Mouse (Mus musculus): ENCODE data around the gene Srebf1. TPM values are rescaled to one million over a fixed set of nuclear protein-coding genes. Genes with fewer than 3 reads are reported as not detected.

Srebf1 gene
- total and polyA plus RNA-seq, 2 experiments: 151 to 580 TPM

GRCm38 (mm10) chr11:60197998-60198619, 24.3 kb downstream of the Srebf1 start:
- Histone ChIP-seq H3K27ac (replicated peaks; ENCODE audit: insufficient read depth, low read depth, low read length) (no peak overlapping the region), H3K4me1 (ENCODE audit: control insufficient read depth, insufficient read depth, low read length) (no peaks in the 10 kb centered on the region), H3K36me3 (ENCODE audit: control insufficient read depth, insufficient read depth, low read length) (peaks cover 31% of the 10 kb centered on the region), H3K4me3 (ENCODE audit: insufficient read depth, low read depth, low read length) (no peak overlapping the region), H3K79me2 (ENCODE audit: control insufficient read depth, insufficient read depth, low read length) (no peaks in the 10 kb centered on the region), H3K27me3 (ENCODE audit: control insufficient read depth, insufficient read depth, low read length) (no peaks in the 10 kb centered on the region), H3K9ac (ENCODE audit: low read depth, low read length) (no peak overlapping the region)
- WGBS: 31% methylated on average over 24 of the region's 24 CpGs
- DNase-seq (ENCODE audit: extremely low read depth, low read depth, low spot score): no peak
- TF ChIP-seq POLR2A (IDR thresholded peaks at IDR 0.05; ENCODE audit: extremely low read depth, insufficient read depth, low read length) (no peak), CTCF (IDR thresholded peaks at IDR 0.05; ENCODE audit: low read depth, low read length) (no peak)

- Histone ChIP-seq H3K36me3 (ENCODE audit: control insufficient read depth, insufficient read depth, low read length) (peaks cover 15% of the 10 kb centered on the region), H3K4me1 (ENCODE audit: control insufficient read depth, insufficient read depth, low read length) (no peaks in the 10 kb centered on the region), H3K27ac (replicated peaks; ENCODE audit: insufficient read depth, low read depth, low read length) (no peak overlapping the region), H3K79me2 (ENCODE audit: control insufficient read depth, insufficient read depth, low read length) (no peaks in the 10 kb centered on the region), H3K9ac (ENCODE audit: low read depth, low read length) (no peak overlapping the region), H3K27me3 (ENCODE audit: control insufficient read depth, insufficient read depth, low read length) (no peaks in the 10 kb centered on the region), H3K4me3 (ENCODE audit: insufficient read depth, low read depth, low read length) (no peak overlapping the region)
- no peak for DNase-seq (ENCODE audit: extremely low read depth, low read depth, low spot score)
- 52% methylated on average over 5 of the region's 5 CpGs for WGBS
- no peak for TF ChIP-seq CTCF (IDR thresholded peaks at IDR 0.05; ENCODE audit: low read depth, low read length)
- no peak for TF ChIP-seq POLR2A (IDR thresholded peaks at IDR 0.05; ENCODE audit: extremely low read depth, insufficient read depth, low read length)
Observed at GRCm38 (mm10) chr11:60196344-60196743, 26.0 kb downstream of the Srebf1 start.

GRCm38 (mm10) chr11:60195108-60195507, 27.3 kb downstream of the Srebf1 start:
- peaks cover 8% of the 10 kb centered on the region for H3K36me3 ChIP-seq (ENCODE audit: control insufficient read depth, insufficient read depth, low read length)
- no peaks in the 10 kb centered on the region for H3K79me2 ChIP-seq (ENCODE audit: control insufficient read depth, insufficient read depth, low read length)
- no peak overlapping the region for H3K27ac ChIP-seq (replicated peaks; ENCODE audit: insufficient read depth, low read depth, low read length)
- H3K4me3 ChIP-seq (ENCODE audit: insufficient read depth, low read depth, low read length): no peak overlapping the region
- DNase-seq (ENCODE audit: extremely low read depth, low read depth, low spot score): peak; percentile 31
- TF ChIP-seq POLR2A (IDR thresholded peaks at IDR 0.05; ENCODE audit: extremely low read depth, insufficient read depth, low read length) (no peak), CTCF (IDR thresholded peaks at IDR 0.05; ENCODE audit: low read depth, low read length) (peak; percentile 53)
- H3K4me1 ChIP-seq (ENCODE audit: control insufficient read depth, insufficient read depth, low read length): no peaks in the 10 kb centered on the region
- H3K9ac ChIP-seq (ENCODE audit: low read depth, low read length): no peak overlapping the region
- H3K27me3 ChIP-seq (ENCODE audit: control insufficient read depth, insufficient read depth, low read length): no peaks in the 10 kb centered on the region

- no peak overlapping the region for H3K27ac ChIP-seq (replicated peaks; ENCODE audit: insufficient read depth, low read depth, low read length)
- H3K4me1 ChIP-seq (ENCODE audit: control insufficient read depth, insufficient read depth, low read length): no peaks in the 10 kb centered on the region
- H3K4me3 ChIP-seq (ENCODE audit: insufficient read depth, low read depth, low read length): no peak overlapping the region
- no peaks in the 10 kb centered on the region for H3K79me2 ChIP-seq (ENCODE audit: control insufficient read depth, insufficient read depth, low read length)
- TF ChIP-seq POLR2A (IDR thresholded peaks at IDR 0.05; ENCODE audit: extremely low read depth, insufficient read depth, low read length): no peak
- no peak for TF ChIP-seq CTCF (IDR thresholded peaks at IDR 0.05; ENCODE audit: low read depth, low read length)
- DNase-seq (ENCODE audit: extremely low read depth, low read depth, low spot score): no peak
- WGBS: 88% methylated on average over 4 of the region's 4 CpGs
- H3K9ac ChIP-seq (ENCODE audit: low read depth, low read length): no peak overlapping the region
- no peaks in the 10 kb centered on the region for H3K27me3 ChIP-seq (ENCODE audit: control insufficient read depth, insufficient read depth, low read length)
- H3K36me3 ChIP-seq (ENCODE audit: control insufficient read depth, insufficient read depth, low read length): no peaks in the 10 kb centered on the region
Observed at GRCm38 (mm10) chr11:60193556-60193955, 28.8 kb downstream of the Srebf1 start.

GRCm38 (mm10) chr11:60192534-60192933, 29.8 kb downstream of the Srebf1 start:
- Histone ChIP-seq H3K79me2 (ENCODE audit: control insufficient read depth, insufficient read depth, low read length) (no peaks in the 10 kb centered on the region), H3K4me1 (ENCODE audit: control insufficient read depth, insufficient read depth, low read length) (no peaks in the 10 kb centered on the region), H3K4me3 (ENCODE audit: insufficient read depth, low read depth, low read length) (no peak overlapping the region), H3K36me3 (ENCODE audit: control insufficient read depth, insufficient read depth, low read length) (no peaks in the 10 kb centered on the region), H3K27me3 (ENCODE audit: control insufficient read depth, insufficient read depth, low read length) (no peaks in the 10 kb centered on the region), H3K27ac (replicated peaks; ENCODE audit: insufficient read depth, low read depth, low read length) (no peak overlapping the region), H3K9ac (ENCODE audit: low read depth, low read length) (no peak overlapping the region)
- no peak for TF ChIP-seq CTCF (IDR thresholded peaks at IDR 0.05; ENCODE audit: low read depth, low read length)
- TF ChIP-seq POLR2A (IDR thresholded peaks at IDR 0.05; ENCODE audit: extremely low read depth, insufficient read depth, low read length): no peak
- DNase-seq (ENCODE audit: extremely low read depth, low read depth, low spot score): no peak
- WGBS: 64% methylated on average over 6 of the region's 6 CpGs

- H3K27ac ChIP-seq (replicated peaks; ENCODE audit: insufficient read depth, low read depth, low read length): no peak overlapping the region
- no peak for DNase-seq (ENCODE audit: extremely low read depth, low read depth, low spot score)
- TF ChIP-seq POLR2A (IDR thresholded peaks at IDR 0.05; ENCODE audit: extremely low read depth, insufficient read depth, low read length) (no peak), CTCF (IDR thresholded peaks at IDR 0.05; ENCODE audit: low read depth, low read length) (no peak)
- no peaks in the 10 kb centered on the region for H3K36me3 ChIP-seq (ENCODE audit: control insufficient read depth, insufficient read depth, low read length)
- no peaks in the 10 kb centered on the region for H3K4me1 ChIP-seq (ENCODE audit: control insufficient read depth, insufficient read depth, low read length)
- H3K4me3 ChIP-seq (ENCODE audit: insufficient read depth, low read depth, low read length): no peak overlapping the region
- H3K27me3 ChIP-seq (ENCODE audit: control insufficient read depth, insufficient read depth, low read length): no peaks in the 10 kb centered on the region
- no peaks in the 10 kb centered on the region for H3K79me2 ChIP-seq (ENCODE audit: control insufficient read depth, insufficient read depth, low read length)
- WGBS: 95% methylated on average over 17 of the region's 17 CpGs
- no peak overlapping the region for H3K9ac ChIP-seq (ENCODE audit: low read depth, low read length)
Observed at GRCm38 (mm10) chr11:60190055-60190641, 32.2 kb downstream of the Srebf1 start.

Data from liver, adult 2 months (tissue).